Mouse (Mus musculus): ENCODE measurements around the gene Sfxn4. TPM values are rescaled to one million over a fixed set of nuclear protein-coding genes. Genes with fewer than 3 reads are reported as not detected.

Gene Sfxn4
- polyA plus RNA-seq (2012; rRNA removed) = 20.1 and 22.0 TPM in 2 replicates

GRCm38 (mm10) chr19:60860868-60861700 lies at the start of gene Sfxn4:
Gene Sfxn4 (minus strand): TSS chr19:60861479.
- TF ChIP-seq CTCF (IDR thresholded peaks at IDR 0.05; ENCODE audit: extremely low read depth, insufficient read depth, low read length) (no peak), POLR2A (IDR thresholded peaks at IDR 0.05; ENCODE audit: extremely low read depth, insufficient read depth, low read length) (peak; percentile 95)
- no peak within 1 kb of the TSS for H3K27ac ChIP-seq (ENCODE audit: insufficient read depth, low read length)
- H3K4me3 ChIP-seq (ENCODE audit: insufficient read depth, low read length) = peak within 1 kb of the TSS; percentile 71
- no peaks in the 10 kb centered on the region for H3K4me1 ChIP-seq (ENCODE audit: control insufficient read depth, insufficient read depth, low read length)

GRCm38 (mm10) chr19:60910304-60910703 lies 49.0 kb upstream of the Sfxn4 start:
- Histone ChIP-seq H3K27ac (ENCODE audit: insufficient read depth, low read length) (no peak overlapping the region), H3K4me1 (ENCODE audit: control insufficient read depth, insufficient read depth, low read length) (no peaks in the 10 kb centered on the region), H3K4me3 (ENCODE audit: insufficient read depth, low read length) (no peak overlapping the region)
- TF ChIP-seq CTCF (IDR thresholded peaks at IDR 0.05; ENCODE audit: extremely low read depth, insufficient read depth, low read length) (no peak), POLR2A (IDR thresholded peaks at IDR 0.05; ENCODE audit: extremely low read depth, insufficient read depth, low read length) (no peak)

- Histone ChIP-seq H3K4me3 (ENCODE audit: insufficient read depth, low read length) (no peak overlapping the region), H3K4me1 (ENCODE audit: control insufficient read depth, insufficient read depth, low read length) (no peaks in the 10 kb centered on the region), H3K27ac (ENCODE audit: insufficient read depth, low read length) (no peak overlapping the region)
- TF ChIP-seq POLR2A (IDR thresholded peaks at IDR 0.05; ENCODE audit: extremely low read depth, insufficient read depth, low read length) = no peak
- no peak for TF ChIP-seq CTCF (IDR thresholded peaks at IDR 0.05; ENCODE audit: extremely low read depth, insufficient read depth, low read length)
Measured at GRCm38 (mm10) chr19:60905477-60905876, 44.2 kb upstream of the Sfxn4 start.

- Histone ChIP-seq H3K4me1 (ENCODE audit: control insufficient read depth, insufficient read depth, low read length) (no peaks in the 10 kb centered on the region), H3K4me3 (ENCODE audit: insufficient read depth, low read length) (no peak overlapping the region), H3K27ac (ENCODE audit: insufficient read depth, low read length) (no peak overlapping the region)
- TF ChIP-seq POLR2A (IDR thresholded peaks at IDR 0.05; ENCODE audit: extremely low read depth, insufficient read depth, low read length) (no peak), CTCF (IDR thresholded peaks at IDR 0.05; ENCODE audit: extremely low read depth, insufficient read depth, low read length) (no peak)
Measured at GRCm38 (mm10) chr19:60903971-60904370, 42.7 kb upstream of the Sfxn4 start.

- TF ChIP-seq POLR2A (IDR thresholded peaks at IDR 0.05; ENCODE audit: extremely low read depth, insufficient read depth, low read length) (no peak), CTCF (IDR thresholded peaks at IDR 0.05; ENCODE audit: extremely low read depth, insufficient read depth, low read length) (no peak)
- H3K4me3 ChIP-seq (ENCODE audit: insufficient read depth, low read length) = no peak overlapping the region
- no peaks in the 10 kb centered on the region for H3K4me1 ChIP-seq (ENCODE audit: control insufficient read depth, insufficient read depth, low read length)
Measured at GRCm38 (mm10) chr19:60903139-60903538, 41.9 kb upstream of the Sfxn4 start.

GRCm38 (mm10) chr19:60895251-60895880 lies 34.1 kb upstream of the Sfxn4 start:
- Histone ChIP-seq H3K4me1 (ENCODE audit: control insufficient read depth, insufficient read depth, low read length) (no peaks in the 10 kb centered on the region; the same call in 1 of the 2 replicates), H3K27ac (ENCODE audit: insufficient read depth, low read length) (no peak overlapping the region; the same call in 1 of the 2 replicates)
- TF ChIP-seq POLR2A (IDR thresholded peaks at IDR 0.05; ENCODE audit: extremely low read depth, insufficient read depth, low read length) (no peak), CTCF (IDR thresholded peaks at IDR 0.05; ENCODE audit: extremely low read depth, insufficient read depth, low read length) (no peak)

More at GRCm38 (mm10) chr19:60903139-60903538, 41.9 kb upstream of the Sfxn4 start:
- H3K27ac ChIP-seq (ENCODE audit: insufficient read depth, low read length) = no peak overlapping the region

GRCm38 (mm10) chr19:60891934-60892547 lies 30.8 kb upstream of the Sfxn4 start:
- H3K4me1 ChIP-seq (ENCODE audit: control insufficient read depth, insufficient read depth, low read length) = no peaks in the 10 kb centered on the region; the same call in 1 of the 2 replicates

More at GRCm38 (mm10) chr19:60895251-60895880, 34.1 kb upstream of the Sfxn4 start:
- H3K4me3 ChIP-seq (ENCODE audit: insufficient read depth, low read length) = no peak overlapping the region

GRCm38 (mm10) chr19:60891123-60891470 lies 29.8 kb upstream of the Sfxn4 start:
- TF ChIP-seq POLR2A (IDR thresholded peaks at IDR 0.05; ENCODE audit: extremely low read depth, insufficient read depth, low read length) (no peak), CTCF (IDR thresholded peaks at IDR 0.05; ENCODE audit: extremely low read depth, insufficient read depth, low read length) (no peak)
- no peak overlapping the region for H3K27ac ChIP-seq (ENCODE audit: insufficient read depth, low read length)
- peak overlapping the region; percentile 80; the same call in 1 of the 2 replicates for H3K4me3 ChIP-seq (ENCODE audit: insufficient read depth, low read length)
- no peaks in the 10 kb centered on the region; the same call in 1 of the 2 replicates for H3K4me1 ChIP-seq (ENCODE audit: control insufficient read depth, insufficient read depth, low read length)

More at GRCm38 (mm10) chr19:60891934-60892547, 30.8 kb upstream of the Sfxn4 start:
- H3K27ac ChIP-seq (ENCODE audit: insufficient read depth, low read length) = no peak overlapping the region
- TF ChIP-seq CTCF (IDR thresholded peaks at IDR 0.05; ENCODE audit: extremely low read depth, insufficient read depth, low read length) (peak; percentile 66), POLR2A (IDR thresholded peaks at IDR 0.05; ENCODE audit: extremely low read depth, insufficient read depth, low read length) (no peak)
- H3K4me3 ChIP-seq (ENCODE audit: insufficient read depth, low read length) = no peak overlapping the region; the same call in 1 of the 2 replicates

- Histone ChIP-seq H3K4me3 (ENCODE audit: insufficient read depth, low read length) (peak overlapping the region; percentile 80), H3K4me1 (ENCODE audit: control insufficient read depth, insufficient read depth, low read length) (no peaks in the 10 kb centered on the region; the same call in 1 of the 2 replicates), H3K27ac (ENCODE audit: insufficient read depth, low read length) (peak overlapping the region; percentile 26; the same call in 1 of the 2 replicates)
- TF ChIP-seq POLR2A (IDR thresholded peaks at IDR 0.05; ENCODE audit: extremely low read depth, insufficient read depth, low read length) (0 out of 2 replicates have a peak, but pooled peaks have one; percentile 3), CTCF (IDR thresholded peaks at IDR 0.05; ENCODE audit: extremely low read depth, insufficient read depth, low read length) (no peak)
Measured at GRCm38 (mm10) chr19:60890391-60891122, 29.3 kb upstream of the Sfxn4 start.

Data from cortical plate, adult 2 months (tissue).